Mouse (Mus musculus) mammary gland, adult 2 months (tissue): ENCODE results near the gene Grk6. TPM values are rescaled to one million over a fixed set of nuclear protein-coding genes. Genes with fewer than 3 reads are reported as not detected.

Source experiments
- polyA plus RNA-seq: library from polyadenylated mRNA; depleted of rRNA; stranded (reverse); fragments of >200 nt; gene quantifications from 2 replicates; pipeline ENCODE4 v1.2.3, GENCODE M21; 2012; ENCODE audit warnings: low replicate concordance; rRNA removed

The Grk6 gene
- polyA plus RNA-seq, result 93.6 and 123 TPM in 2 replicates

DNA sequence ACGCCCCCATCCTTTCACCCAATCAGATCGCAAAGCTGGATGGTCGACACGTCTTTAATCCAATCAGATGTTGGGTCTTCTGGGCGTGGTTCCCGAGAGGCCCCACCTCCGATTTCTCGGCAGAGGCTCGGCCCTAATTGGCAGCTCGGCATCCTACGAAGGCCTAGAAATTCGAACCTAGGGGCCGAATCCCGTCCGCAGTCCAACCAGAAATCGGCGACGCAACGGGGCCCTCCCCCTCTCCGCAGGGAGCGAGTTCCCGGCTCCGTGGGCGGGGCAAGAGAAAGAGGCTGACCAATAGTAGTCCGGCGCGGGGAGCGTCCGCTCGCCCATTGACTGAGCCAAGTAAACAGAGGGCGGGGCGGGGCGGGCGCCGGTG, at the start of gene Grk6:
Gene Grk6 (plus strand): TSS at position 136 of the 379 bp plus-strand sequence.

DNA sequence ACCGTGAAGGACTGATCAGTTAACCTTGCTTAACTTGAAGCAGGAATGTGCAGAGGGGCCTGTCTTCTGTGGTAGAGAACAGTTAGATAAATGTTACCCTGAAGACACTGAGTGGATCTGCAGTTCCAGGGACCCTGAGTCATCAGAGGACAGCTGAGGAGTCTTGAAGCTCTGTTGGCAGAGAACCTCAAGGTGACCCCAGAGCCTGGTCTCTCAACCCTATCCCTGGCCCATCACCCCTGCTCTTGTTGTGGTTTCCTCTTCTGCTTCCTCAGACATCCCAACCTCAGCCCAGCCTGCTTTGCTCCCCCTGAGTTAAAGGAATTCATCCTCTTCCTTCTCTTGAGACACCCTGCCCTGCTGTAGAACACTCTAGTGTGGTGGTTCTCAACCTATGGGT, 46.8 kb upstream of the Grk6 start, which contains the start of gene Slc34a1:
Gene Slc34a1 (plus strand): TSS at position 100 of the 400 bp plus-strand sequence.

GRCm38 (mm10) chr13:55414743-55415380, 30.0 kb upstream of the Grk6 start, which contains the start of gene Pfn3:
TSS of gene Pfn3 (minus strand) at chr13:55415232.

DNA sequence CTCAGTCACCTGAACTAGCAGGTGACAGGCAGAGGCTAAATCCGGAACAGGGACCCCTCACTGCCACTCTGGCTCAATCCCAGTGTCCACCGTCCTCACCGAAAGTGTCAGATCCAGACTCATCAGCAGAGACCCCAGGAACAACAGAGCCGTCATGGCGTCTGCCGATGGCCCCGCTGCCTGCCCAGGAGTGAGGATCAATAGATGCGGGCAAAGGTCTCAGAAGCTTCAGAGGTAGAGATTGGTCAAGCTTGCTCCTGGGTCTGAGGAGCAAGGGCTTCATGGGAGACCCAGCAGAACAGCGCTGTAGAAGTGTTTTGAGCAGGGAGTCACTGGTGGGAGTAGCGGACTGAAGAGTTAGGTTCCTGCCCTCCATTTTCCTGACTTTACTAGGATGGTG, 18.3 kb upstream of the Grk6 start, which contains the start of gene F12:
Gene F12 (minus strand): TSS at position 181 of the 400 bp plus-strand sequence.

DNA sequence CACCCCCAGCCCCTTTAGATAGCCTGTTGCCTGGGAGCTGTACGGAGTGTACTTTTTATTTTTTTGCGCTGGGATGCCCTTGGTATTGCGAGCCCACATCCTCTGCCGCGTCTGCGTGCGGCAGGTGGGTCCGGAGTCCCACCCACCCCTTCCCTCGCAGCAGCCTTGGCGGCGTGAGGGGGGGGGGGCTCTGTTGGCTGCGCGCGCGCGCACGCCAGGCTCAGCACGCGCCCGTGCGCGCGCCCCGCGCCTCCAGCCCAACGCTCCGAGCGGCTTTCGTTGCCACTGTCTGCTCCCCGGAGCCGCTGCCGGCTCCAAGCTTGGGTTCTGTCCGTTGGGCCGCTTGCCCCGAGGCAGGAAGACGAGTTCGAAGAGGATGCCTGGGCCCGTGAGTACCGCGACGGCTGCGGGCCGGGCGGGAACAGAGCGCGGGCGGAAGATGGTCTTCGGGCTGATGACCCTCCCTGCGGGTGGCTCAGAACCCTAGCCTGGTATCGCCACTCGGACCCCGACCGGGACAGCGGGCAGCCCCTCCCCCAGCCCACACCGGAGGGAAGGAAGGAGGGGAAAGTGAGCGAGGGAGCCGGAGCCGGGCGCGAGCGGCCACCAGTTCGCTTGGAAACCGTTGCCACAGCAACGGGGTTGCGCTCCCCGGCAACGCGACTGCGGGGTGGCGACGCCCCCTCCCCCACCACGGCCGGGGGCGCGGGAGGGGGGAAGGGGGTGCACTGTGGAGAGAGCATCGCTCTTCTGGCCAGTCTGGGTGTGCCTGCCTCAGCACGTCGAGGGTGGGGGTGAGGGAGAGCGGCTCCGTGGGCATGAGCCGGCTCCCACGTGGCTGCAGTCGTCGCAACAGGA, 19.4 kb downstream of the Grk6 start, which contains the start of gene Prr7:
Gene Prr7 (plus strand): TSS at position 241 of the 858 bp plus-strand sequence.

DNA sequence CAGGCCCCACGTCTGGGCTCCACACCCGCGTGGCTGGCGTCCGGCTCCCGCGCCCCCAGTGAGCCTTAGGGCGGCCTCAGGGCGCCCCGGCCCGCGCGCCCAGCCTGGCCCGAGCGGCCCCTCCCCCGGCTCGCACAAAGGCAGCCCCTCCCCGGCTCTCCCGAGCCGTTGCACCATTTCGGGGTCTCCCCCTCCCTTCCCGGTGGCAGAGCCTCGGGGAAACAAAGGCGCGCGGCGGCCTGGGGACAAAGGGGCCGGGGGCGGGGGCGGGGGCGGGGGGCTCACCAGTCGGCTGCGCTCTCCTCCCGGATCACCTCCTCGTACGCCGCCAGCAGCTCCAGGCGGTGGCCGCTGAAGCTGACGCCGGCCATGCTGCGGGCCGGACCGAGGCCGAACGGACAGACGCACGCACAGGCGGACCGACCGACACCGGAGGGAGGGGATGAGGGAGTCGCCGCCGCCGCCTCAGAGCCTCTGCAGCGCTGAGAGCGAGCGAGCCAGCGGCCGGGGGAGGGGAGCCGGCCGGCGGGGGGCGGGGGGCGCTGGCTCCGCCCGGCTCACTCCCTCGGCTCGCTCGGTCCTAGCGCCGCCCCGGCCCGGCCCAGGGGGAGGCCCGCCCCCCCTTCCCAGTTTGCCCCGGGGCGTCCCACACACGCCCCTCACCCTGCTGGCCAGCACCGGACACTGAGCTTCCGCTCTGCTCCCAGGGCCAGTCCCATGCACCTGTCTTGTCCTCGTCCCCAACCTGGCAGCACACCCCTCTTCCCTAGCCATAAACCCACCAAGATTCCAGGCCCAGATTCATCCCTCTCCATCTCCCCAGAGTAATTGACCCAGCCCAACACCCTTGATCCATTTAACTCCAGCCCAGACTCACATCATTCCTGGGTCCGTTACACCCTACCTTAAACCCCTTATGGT, 43.0 kb downstream of the Grk6 start, which contains the start of gene Dbn1:
Gene Dbn1 (minus strand): TSS at position 534 of the 921 bp plus-strand sequence.

Other genes with a start within 250 kb of the Grk6 start
- 19.0 and 27.2 TPM in 2 replicates for gene Nsd1, start 235.3 kb upstream of the Grk6 start, polyA plus RNA-seq
- gene Prelid1, start 124.6 kb upstream of the Grk6 start, polyA plus RNA-seq, result 248 and 369 TPM in 2 replicates
- gene Rab24, start 123.1 kb upstream of the Grk6 start, polyA plus RNA-seq, result 65.1 and 67.8 TPM in 2 replicates
- gene Mxd3, start 115.2 kb upstream of the Grk6 start, polyA plus RNA-seq, result 2.5 and 5.3 TPM in 2 replicates
- gene Lman2, start 82.3 kb upstream of the Grk6 start, polyA plus RNA-seq, result 114 and 147 TPM in 2 replicates
- gene Rgs14, start 75.3 kb upstream of the Grk6 start, polyA plus RNA-seq, result 17.6 and 42.7 TPM in 2 replicates
- 0.47 and 0.53 TPM in 2 replicates for gene Slc34a1, start 46.9 kb upstream of the Grk6 start, polyA plus RNA-seq
- not detected in 2 replicates for gene Pfn3, start 29.8 kb upstream of the Grk6 start, polyA plus RNA-seq
- 0.16 and 3.2 TPM in 2 replicates for gene F12, start 18.3 kb upstream of the Grk6 start, polyA plus RNA-seq
- gene Prr7, start 19.2 kb downstream of the Grk6 start, polyA plus RNA-seq, result 5.0 and 42.2 TPM in 2 replicates
- 54.6 and 75.0 TPM in 2 replicates for gene Dbn1, start 43.0 kb downstream of the Grk6 start, polyA plus RNA-seq
- 89.3 and 232 TPM in 2 replicates for gene Pdlim7, start 68.6 kb downstream of the Grk6 start, polyA plus RNA-seq
- 39.2 and 137 TPM in 2 replicates for gene Dok3, start 84.2 kb downstream of the Grk6 start, polyA plus RNA-seq
- gene Ddx41, start 91.6 kb downstream of the Grk6 start, polyA plus RNA-seq, result 50.1 and 68.2 TPM in 2 replicates
- gene Fam193b, start 126.0 kb downstream of the Grk6 start, polyA plus RNA-seq, result 111 and 142 TPM in 2 replicates
- 48.5 and 54.2 TPM in 2 replicates for gene Tmed9, start 128.7 kb downstream of the Grk6 start, polyA plus RNA-seq
- 22.1 and 27.1 TPM in 2 replicates for gene B4galt7, start 154.8 kb downstream of the Grk6 start, polyA plus RNA-seq
- 13.8 and 18.4 TPM in 2 replicates for gene Caml, start 177.9 kb downstream of the Grk6 start, polyA plus RNA-seq
- gene Ddx46, start 190.0 kb downstream of the Grk6 start, polyA plus RNA-seq, result 10.4 and 12.9 TPM in 2 replicates
- 20.9 and 35.0 TPM in 2 replicates for gene B230219D22Rik, start 248.1 kb downstream of the Grk6 start, polyA plus RNA-seq